Mouse (Mus musculus) ES-Bruce4 (cell line): ENCODE measurements at regions not wholly inside any gene's neighbourhood (a gene's known extent, or its start where the extent isn't known, plus 50 kb on each side); places are given as distances from the start of the nearest gene placed in this dataset.

Experiments used
- CTCF ChIP-seq: IDR thresholded peaks from one replicate; pipeline ENCODE4 v1.8.1; 2011; ENCODE audit warnings: low read depth, low read length
- POLR2A ChIP-seq: IDR thresholded peaks from one replicate; pipeline ENCODE4 v1.8.1; 2011; ENCODE audit warnings: low read length; ENCODE audit not compliant: insufficient read depth

- no peak for TF ChIP-seq POLR2A
- no peak for TF ChIP-seq CTCF
Measured at GRCm38 (mm10) chr17:83137720-83138119, 77.4 kb upstream of the Pkdcc start.
